Mouse (Mus musculus) c-Kit-positive CD71-positive TER-119-positive erythroid progenitor cells, embryonic 14.5 days (primary cell): ENCODE results near the gene Cdx2.

Experiments
- DNase-seq: peaks from one replicate; pipeline ENCODE4 v3.0.0-alpha.2; 2013; ENCODE audit warnings: low spot score

The Cdx2 gene

GRCm38 (mm10) chr5:147306638-147307397, at the start of gene Cdx2:
TSS of gene Cdx2 (minus strand) at chr5:147307270.
- no peak for DNase-seq

GRCm38 (mm10) chr5:147356260-147357055, 49.4 kb upstream of the Cdx2 start:
- no peak for DNase-seq

GRCm38 (mm10) chr5:147355788-147356187, 48.7 kb upstream of the Cdx2 start:
- no peak for DNase-seq

GRCm38 (mm10) chr5:147354985-147355384, 47.9 kb upstream of the Cdx2 start:
- no peak for DNase-seq

- DNase-seq: no peak
Observed at GRCm38 (mm10) chr5:147354161-147354780, 47.2 kb upstream of the Cdx2 start.

GRCm38 (mm10) chr5:147351931-147352330, 44.9 kb upstream of the Cdx2 start:
- DNase-seq: no peak

- no peak for DNase-seq
Observed at GRCm38 (mm10) chr5:147345981-147346380, 38.9 kb upstream of the Cdx2 start.

GRCm38 (mm10) chr5:147343904-147344303, 36.8 kb upstream of the Cdx2 start:
- DNase-seq: no peak

- no peak for DNase-seq
Observed at GRCm38 (mm10) chr5:147342901-147343300, 35.8 kb upstream of the Cdx2 start.

GRCm38 (mm10) chr5:147340741-147341414, 33.8 kb upstream of the Cdx2 start:
- DNase-seq: no peak

- no peak for DNase-seq
Observed at GRCm38 (mm10) chr5:147339560-147339959, 32.5 kb upstream of the Cdx2 start.

GRCm38 (mm10) chr5:147338967-147339366, 31.9 kb upstream of the Cdx2 start:
- DNase-seq: no peak

- DNase-seq: no peak
Observed at GRCm38 (mm10) chr5:147332711-147333110, 25.6 kb upstream of the Cdx2 start.

- DNase-seq: peak; percentile 61
Observed at GRCm38 (mm10) chr5:147331547-147331946, 24.5 kb upstream of the Cdx2 start.

- no peak for DNase-seq
Observed at GRCm38 (mm10) chr5:147329946-147330345, 22.9 kb upstream of the Cdx2 start.

GRCm38 (mm10) chr5:147327636-147328035, 20.6 kb upstream of the Cdx2 start:
- no peak for DNase-seq

GRCm38 (mm10) chr5:147325931-147326330, 18.9 kb upstream of the Cdx2 start:
- DNase-seq: no peak

GRCm38 (mm10) chr5:147323237-147323917, 16.3 kb upstream of the Cdx2 start:
- DNase-seq: peak; percentile 59

GRCm38 (mm10) chr5:147322183-147322582, 15.1 kb upstream of the Cdx2 start, which contains the start of gene Urad:
TSS of gene Urad (minus strand) at chr5:147322440.
- no peak for DNase-seq

GRCm38 (mm10) chr5:147319653-147320052, 12.6 kb upstream of the Cdx2 start:
- peak; percentile 45 for DNase-seq

- no peak for DNase-seq
Observed at GRCm38 (mm10) chr5:147317991-147318390, 10.9 kb upstream of the Cdx2 start.

- no peak for DNase-seq
Observed at GRCm38 (mm10) chr5:147317321-147317720, 10.3 kb upstream of the Cdx2 start.
